Mouse (Mus musculus) kidney, embryonic 14.5 days (tissue): Measurements from ENCODE around the gene Rab4b. TPM values are rescaled to one million over a fixed set of nuclear protein-coding genes. Genes with fewer than 3 reads are reported as not detected.
A peak's percentile ranks its signal among the peaks of the same experiment; 100 is the strongest.

Experiments used
- microRNA counts: library from miRNA; unstranded; fragments of <30 nt; microRNA quantifications from one replicate; lab custom pipeline; 2017
- microRNA-seq: library from miRNA; unstranded; fragments of <30 nt; microRNA quantifications from one replicate; pipeline ENCODE4, GENCODE M21; 2016
- polyA plus RNA-seq: library from polyadenylated mRNA; unstranded; fragments of >200 nt; fragmentation: Nextera tagmentation; extraction: Ambion mirVana; gene quantifications from 2 replicates; pipeline ENCODE4 v1.2.1, GENCODE M21; 2014

Rab4b gene
- polyA plus RNA-seq, 1 experiment from 2014 or later, result 51.5 TPM

MicroRNAs encoded within 50 kb of the gene (microRNA counts, 519-probe panel; counts per million panel counts)
- microRNA mmu-miR-1191 (lab: Ali Mortazavi, UCI), result not detected

Small RNA genes lying within 50 kb of the gene (microRNA-seq; reads per million reads assigned to microRNA genes)
- gene Mir1191, result 4.6 reads per million, percentile 19 among the genes with 10 or more reads in this experiment
- not detected for gene Mir3101

Other genes with a start within 250 kb of the Rab4b start
- not detected in 2 replicates for gene Cyp2a22, start 239.5 kb downstream of the Rab4b start, polyA plus RNA-seq
- not detected in 2 replicates for gene Cyp2a12, start 149.8 kb downstream of the Rab4b start, polyA plus RNA-seq
- not detected in 2 replicates for gene Cyp2f2, start 59.0 kb downstream of the Rab4b start, polyA plus RNA-seq
- gene Cyp2t4, start 25.2 kb downstream of the Rab4b start, polyA plus RNA-seq, result not detected in 2 replicates
- 33.1 and 37.8 TPM in 2 replicates for gene Egln2, start 12.1 kb downstream of the Rab4b start, polyA plus RNA-seq
- gene Gm21983, start 2.2 kb upstream of the Rab4b start, polyA plus RNA-seq, result not detected in 2 replicates
- gene Mia, start 2.3 kb upstream of the Rab4b start, polyA plus RNA-seq, result 24.5 and 30.8 TPM in 2 replicates
- gene BC024978, start 16.9 kb upstream of the Rab4b start, polyA plus RNA-seq, result 2.9 and 4.5 TPM in 2 replicates
- 322 and 327 TPM in 2 replicates for gene Snrpa, start 17.4 kb upstream of the Rab4b start, polyA plus RNA-seq
- gene Itpkc, start 49.8 kb upstream of the Rab4b start, polyA plus RNA-seq, result 4.2 and 5.2 TPM in 2 replicates
- gene Coq8b, start 54.1 kb upstream of the Rab4b start, polyA plus RNA-seq, result 15.9 and 17.1 TPM in 2 replicates
- gene Numbl, start 79.5 kb upstream of the Rab4b start, polyA plus RNA-seq, result 9.1 and 10.8 TPM in 2 replicates
- 23.4 and 26.0 TPM in 2 replicates for gene Ltbp4, start 158.8 kb upstream of the Rab4b start, polyA plus RNA-seq
- 38.4 and 41.0 TPM in 2 replicates for gene Shkbp1, start 177.1 kb upstream of the Rab4b start, polyA plus RNA-seq
- 1.9 TPM in 1 of 2 replicates, not detected in the other for gene Gm20479, start 178.5 kb upstream of the Rab4b start, polyA plus RNA-seq